Mouse (Mus musculus): Measurements from ENCODE around the gene Foxc2. TPM values are rescaled to one million over a fixed set of nuclear protein-coding genes. Genes with fewer than 3 reads are reported as not detected.

Foxc2 gene
- polyA plus RNA-seq, 1 experiment from 2014 or later, result 17.0 TPM

Small RNA genes within 50 kb of the gene (microRNA-seq; reads per million reads assigned to microRNA genes)
- gene Gm27530, result not detected

Other genes with a start within 250 kb of the Foxc2 start
- 4.2 and 5.5 TPM in 2 replicates for gene Foxf1, start 31.8 kb upstream of the Foxc2 start, polyA plus RNA-seq (2016; fragmentation: Nextera tagmentation; extraction: Ambion mirVana)
- gene Mthfsd, start 7.8 kb upstream of the Foxc2 start, polyA plus RNA-seq (2016; fragmentation: Nextera tagmentation; extraction: Ambion mirVana), result 67.3 and 70.0 TPM in 2 replicates
- gene Foxl1, start 11.8 kb downstream of the Foxc2 start, polyA plus RNA-seq (2016; fragmentation: Nextera tagmentation; extraction: Ambion mirVana), result 1.1 and 1.6 TPM in 2 replicates